Mouse (Mus musculus) right cerebral cortex, postnatal 36 days (tissue): ENCODE measurements around the gene Exoc3l.

Experiments used
- DNase-seq, 2 experiments: peaks; one replicate each; pipeline ENCODE4 v3.0.0; 2022; ENCODE audit warnings: low spot score in 2 of 2, mixed read lengths in 1 of 2

Exoc3l gene

GRCm38 (mm10) chr8:105268342-105269074 lies 27.4 kb downstream of the Exoc3l start:
- DNase-seq, result peak; percentile 85 to 88

DNA sequence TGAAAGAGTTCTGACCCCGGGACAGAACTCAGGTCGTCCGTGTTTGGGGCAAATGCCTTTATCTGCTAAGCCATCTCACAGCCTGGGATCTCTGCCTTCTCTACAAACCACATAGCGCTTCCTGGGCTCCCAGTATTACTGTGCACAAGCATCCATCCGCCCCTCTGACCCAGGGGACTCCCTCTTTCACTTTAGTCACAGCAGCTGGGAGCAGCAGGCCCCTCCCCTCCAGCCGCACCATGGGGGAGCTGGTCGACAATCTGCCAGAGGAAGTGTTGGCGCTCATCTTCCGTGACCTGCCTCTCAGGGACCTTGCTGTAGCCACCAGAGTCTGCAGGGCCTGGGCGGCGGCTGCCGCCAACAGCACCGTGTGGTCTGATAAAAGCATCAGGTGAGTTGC lies 29.1 kb downstream of the Exoc3l start:
- DNase-seq, result no peak

- DNase-seq, result no peak
These were observed 30.8 kb downstream of the Exoc3l start for GRCm38 (mm10) chr8:105265128-105265527.

GRCm38 (mm10) chr8:105264024-105264982 lies 31.6 kb downstream of the Exoc3l start, which contains the start of the genes Tradd and Fbxl8:
Tradd (minus strand) TSS chr8:105264609.
Fbxl8 (plus strand) TSS chr8:105264648.
- no peak for DNase-seq

GRCm38 (mm10) chr8:105263244-105263912 lies 32.5 kb downstream of the Exoc3l start:
- no peak for DNase-seq

DNA sequence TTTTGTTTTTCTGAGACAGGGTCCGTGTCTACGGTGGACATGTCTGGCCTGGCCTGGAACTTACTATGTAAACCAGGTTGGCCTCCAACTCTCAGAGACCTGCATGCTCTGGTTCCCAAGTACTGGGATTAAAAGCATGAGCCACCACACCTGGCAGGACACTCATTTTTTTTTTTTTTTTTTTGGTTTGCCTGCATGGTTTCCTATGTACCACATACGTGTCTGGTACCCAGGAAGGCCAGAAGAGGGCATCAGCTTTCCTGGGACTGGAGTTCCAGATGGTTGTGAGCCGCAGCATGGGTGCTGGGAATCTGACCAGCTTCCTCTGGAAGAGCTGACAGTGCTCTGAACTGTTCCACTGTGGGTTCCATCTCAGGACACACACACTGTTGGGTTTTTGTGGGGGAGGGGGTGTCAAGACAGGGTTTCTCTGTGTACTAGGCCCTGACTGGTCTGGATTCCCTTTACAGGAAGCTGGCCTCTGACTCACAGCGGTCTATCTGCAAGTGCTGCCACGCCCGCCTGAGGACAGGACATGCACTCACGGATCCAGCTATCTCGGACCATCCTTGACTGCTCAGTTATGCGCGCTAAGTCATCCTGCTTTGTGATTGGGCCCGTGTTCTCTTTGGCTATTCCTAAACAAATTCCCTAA lies 34.4 kb downstream of the Exoc3l start:
- no peak for DNase-seq

- no peak for DNase-seq
These were observed 35.4 kb downstream of the Exoc3l start for GRCm38 (mm10) chr8:105260371-105261099.

GRCm38 (mm10) chr8:105259721-105260320 lies 36.1 kb downstream of the Exoc3l start:
- DNase-seq, result peak in 1 of 2 experiments; percentile 26

DNA sequence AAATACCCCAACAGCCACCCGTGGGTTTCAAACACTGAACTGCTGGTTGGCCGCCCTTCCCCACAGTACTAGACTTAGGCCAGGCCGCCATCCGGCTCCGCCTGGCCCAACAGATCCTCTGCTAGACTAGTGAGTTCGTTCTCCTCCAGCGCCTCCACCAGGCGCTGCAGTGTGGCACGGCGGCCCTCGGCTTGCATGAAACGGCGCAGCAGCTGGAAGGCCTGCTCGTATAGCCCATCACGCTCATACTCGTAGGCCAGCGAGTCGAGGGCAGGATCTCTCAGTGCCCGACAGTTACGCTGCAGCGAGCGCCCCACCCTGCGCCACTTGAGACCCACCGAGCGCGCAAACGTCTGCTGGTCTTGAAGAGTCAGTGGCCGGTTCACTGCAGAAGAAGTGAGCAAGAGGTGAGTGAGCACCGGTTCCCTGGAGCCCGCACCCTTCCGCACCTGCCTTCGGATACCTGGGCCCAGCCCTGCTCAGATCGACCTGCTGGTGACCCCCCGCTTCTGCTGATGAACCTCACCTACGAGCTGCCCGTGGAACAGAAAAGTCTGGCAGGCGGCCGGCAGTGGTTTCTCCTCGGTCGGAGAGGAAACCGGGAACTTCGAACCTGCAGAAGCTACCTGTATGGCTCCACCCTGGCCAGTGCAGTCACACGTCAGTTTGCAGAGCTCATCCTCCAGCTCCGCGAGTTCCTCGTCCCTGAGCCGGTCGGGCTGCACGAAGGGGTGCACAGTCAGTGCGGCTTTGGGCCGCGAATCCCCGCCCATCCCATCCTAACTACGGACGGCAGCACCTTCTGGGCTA lies 36.8 kb downstream of the Exoc3l start:
- DNase-seq, result no peak

- no peak for DNase-seq
These were observed 38.4 kb downstream of the Exoc3l start for GRCm38 (mm10) chr8:105257318-105258114.

- DNase-seq, result peak in 1 of 2 experiments; percentile 30
These were observed 40.9 kb downstream of the Exoc3l start, which contains the start of gene B3gnt9 for GRCm38 (mm10) chr8:105254966-105255350. B3gnt9 (minus strand) TSS chr8:105255153.

GRCm38 (mm10) chr8:105254152-105254965 lies 41.5 kb downstream of the Exoc3l start:
- DNase-seq, result peak; percentile 79 to 83

GRCm38 (mm10) chr8:105253766-105254151 lies 42.1 kb downstream of the Exoc3l start:
- DNase-seq, result no peak

GRCm38 (mm10) chr8:105252680-105253537 lies 43.0 kb downstream of the Exoc3l start:
- DNase-seq, result no peak

DNA sequence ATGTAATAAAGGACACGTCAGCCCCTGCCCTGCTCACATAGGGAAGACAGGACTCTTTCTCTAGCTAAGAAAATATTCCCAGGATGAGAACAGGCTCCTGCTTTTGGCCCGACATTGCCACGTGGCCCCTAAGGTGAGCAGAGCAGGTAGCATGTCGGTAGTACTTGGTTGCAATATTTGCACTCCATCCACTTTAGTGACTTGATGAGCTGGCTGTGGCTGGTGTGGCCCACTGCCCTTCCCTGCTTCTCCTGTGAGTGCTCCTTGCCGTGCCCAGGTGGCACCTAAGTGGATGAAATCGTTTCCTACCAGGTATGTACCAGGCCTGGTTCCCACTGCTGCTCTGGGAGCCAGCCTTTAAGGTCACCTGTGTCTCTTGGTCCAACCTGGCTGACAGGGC lies 43.9 kb downstream of the Exoc3l start:
- no peak for DNase-seq

DNA sequence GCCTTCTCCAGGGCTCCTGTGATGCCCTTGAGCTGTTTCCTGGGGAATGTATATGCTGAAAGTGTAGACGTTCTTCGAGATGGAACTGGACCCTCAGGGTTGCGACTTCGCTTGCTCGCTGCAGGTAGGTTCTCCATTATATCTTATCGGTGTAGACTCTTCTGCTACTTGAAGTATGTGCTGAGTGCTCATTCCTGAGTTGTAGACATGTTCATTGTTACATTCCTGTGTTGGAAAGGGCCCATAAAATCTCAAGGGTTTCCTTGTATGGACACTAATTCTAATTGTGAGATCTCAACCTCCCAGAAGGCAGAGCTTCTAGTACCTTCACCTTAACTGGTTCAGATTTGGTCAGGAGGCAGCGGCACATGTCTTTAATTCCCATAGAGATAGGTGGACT lies 54.9 kb downstream of the Exoc3l start:
- DNase-seq, result no peak
